Mouse (Mus musculus): ENCODE results near the gene Slc35f2. TPM values are rescaled to one million over a fixed set of nuclear protein-coding genes. Genes with fewer than 3 reads are reported as not detected.
A peak's percentile ranks its signal among the peaks of the same experiment; 100 is the strongest.

The Slc35f2 gene
- total RNA-seq (2021): 1 to 10 TPM; 3.7 to 5.2 TPM

DNA sequence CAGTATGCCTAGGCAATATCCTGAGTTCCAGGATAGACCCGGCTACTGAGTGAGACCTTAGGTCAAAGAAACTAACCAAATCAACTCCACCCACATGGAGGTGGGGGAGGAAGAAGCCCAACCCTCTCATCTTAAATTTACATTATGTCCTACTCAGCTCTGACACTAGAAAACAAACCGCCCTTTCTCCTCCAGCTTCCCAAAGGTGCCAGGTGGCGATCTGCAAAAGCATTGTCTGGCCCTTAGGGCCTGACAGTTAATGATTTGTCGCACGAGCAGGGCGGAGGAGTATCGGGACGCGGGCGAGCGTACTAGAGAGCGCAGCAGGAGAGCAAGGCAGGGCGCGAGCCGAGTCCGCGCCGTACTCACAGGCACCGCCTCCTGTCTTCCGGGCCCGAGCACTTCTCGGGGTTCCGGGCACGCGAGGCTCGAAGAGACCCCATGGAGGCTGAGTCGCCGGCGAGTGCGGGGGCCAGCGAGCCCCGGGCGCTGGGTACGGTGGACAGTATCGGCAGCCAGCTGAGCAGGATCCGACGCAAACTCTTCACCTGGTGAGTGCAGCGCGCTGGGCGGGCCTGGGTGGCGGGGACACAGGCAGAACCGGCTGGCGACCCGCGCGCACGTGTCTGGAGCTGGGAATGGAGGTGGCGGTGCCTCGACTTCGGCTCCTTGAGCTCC is at the start of gene Slc35f2:
Gene Slc35f2 (plus strand): TSS at position 195 of the 678 bp plus-strand sequence.
- DNase-seq (ENCODE audit: extremely low spot score in 1 of 2, low spot score in 1 of 2): peak; percentile 26 to 43

DNA sequence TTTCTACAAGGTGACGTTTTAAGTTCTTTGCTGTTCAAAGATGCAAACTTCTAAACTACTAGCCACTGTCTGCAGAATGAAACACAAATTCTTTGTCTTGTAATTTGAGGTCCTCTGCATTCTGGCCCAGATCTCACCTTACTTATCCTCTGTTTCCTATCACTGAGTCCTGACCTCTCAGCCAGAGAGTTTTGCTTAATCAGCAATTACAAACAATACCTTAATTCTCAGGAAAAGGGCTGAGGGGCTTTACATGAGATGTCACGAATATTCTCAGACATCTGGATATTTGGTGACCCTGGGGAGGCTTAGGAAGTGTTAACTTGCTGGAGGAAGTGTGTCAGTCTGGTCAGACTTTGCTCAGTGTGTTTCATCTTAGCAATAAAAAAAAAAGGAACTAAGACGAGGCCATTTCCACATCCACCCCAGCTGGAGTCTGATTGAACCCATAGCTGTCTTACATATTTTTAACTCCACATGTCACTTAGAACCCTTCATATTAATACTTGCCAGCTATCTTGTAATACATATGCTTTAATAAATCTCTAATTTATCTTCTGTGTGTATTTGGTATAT is 30.4 kb upstream of the Slc35f2 start:
- no peak for DNase-seq (ENCODE audit: extremely low spot score in 1 of 2, low spot score in 1 of 2)

DNA sequence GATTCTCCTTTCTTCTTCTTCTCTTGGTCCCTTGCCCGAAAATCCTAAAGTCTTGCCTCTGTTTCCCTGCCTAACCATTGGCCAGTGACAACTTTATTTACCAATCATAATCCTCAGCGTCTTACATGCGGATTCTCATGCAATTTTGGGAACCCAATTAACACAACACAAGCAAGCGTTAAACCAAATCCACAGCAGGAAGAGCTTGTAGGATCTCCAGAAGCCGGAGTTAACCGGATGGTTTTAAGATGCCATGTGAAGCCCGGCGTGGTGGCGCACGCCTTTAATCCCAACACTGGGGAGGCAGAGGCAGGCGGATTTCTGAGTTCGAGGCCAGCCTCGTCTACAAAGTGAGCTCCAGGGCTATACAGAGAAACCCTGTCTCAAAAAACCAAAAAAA is 20.9 kb upstream of the Slc35f2 start:
- no peak for DNase-seq (ENCODE audit: extremely low spot score in 1 of 2, low spot score in 1 of 2)

- no peak for DNase-seq (ENCODE audit: extremely low spot score in 1 of 2, low spot score in 1 of 2)
Measured at GRCm38 (mm10) chr9:53750899-53751298, 20.4 kb upstream of the Slc35f2 start.

GRCm38 (mm10) chr9:53754801-53755200 is 16.5 kb upstream of the Slc35f2 start:
- no peak for DNase-seq (ENCODE audit: extremely low spot score in 1 of 2, low spot score in 1 of 2)

DNA sequence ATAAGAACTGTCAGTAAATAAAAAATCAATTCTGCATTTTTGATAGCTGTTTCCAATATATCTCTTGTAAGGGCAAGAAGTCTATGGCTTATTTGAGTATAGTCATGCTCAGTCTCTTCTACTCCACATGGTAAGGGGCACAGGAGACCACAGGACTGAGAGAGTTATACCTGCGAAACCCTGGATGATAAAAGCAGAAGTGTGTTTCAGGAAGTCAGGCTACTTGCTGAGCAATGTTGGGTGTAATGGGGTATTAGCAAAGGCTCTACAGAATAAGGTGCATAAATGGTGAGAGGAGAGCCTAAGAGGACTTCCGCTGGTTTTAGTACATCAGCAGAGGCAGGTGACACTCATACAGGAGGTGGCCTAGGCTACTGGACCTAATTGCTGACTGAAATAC is 13.2 kb upstream of the Slc35f2 start:
- DNase-seq (ENCODE audit: extremely low spot score in 1 of 2, low spot score in 1 of 2): no peak

- no peak for DNase-seq (ENCODE audit: extremely low spot score in 1 of 2, low spot score in 1 of 2)
Measured at GRCm38 (mm10) chr9:53764697-53765096, 6.6 kb upstream of the Slc35f2 start.

- no peak for DNase-seq (ENCODE audit: extremely low spot score in 1 of 2, low spot score in 1 of 2)
Measured at GRCm38 (mm10) chr9:53768486-53768885, 2.9 kb upstream of the Slc35f2 start.

DNA sequence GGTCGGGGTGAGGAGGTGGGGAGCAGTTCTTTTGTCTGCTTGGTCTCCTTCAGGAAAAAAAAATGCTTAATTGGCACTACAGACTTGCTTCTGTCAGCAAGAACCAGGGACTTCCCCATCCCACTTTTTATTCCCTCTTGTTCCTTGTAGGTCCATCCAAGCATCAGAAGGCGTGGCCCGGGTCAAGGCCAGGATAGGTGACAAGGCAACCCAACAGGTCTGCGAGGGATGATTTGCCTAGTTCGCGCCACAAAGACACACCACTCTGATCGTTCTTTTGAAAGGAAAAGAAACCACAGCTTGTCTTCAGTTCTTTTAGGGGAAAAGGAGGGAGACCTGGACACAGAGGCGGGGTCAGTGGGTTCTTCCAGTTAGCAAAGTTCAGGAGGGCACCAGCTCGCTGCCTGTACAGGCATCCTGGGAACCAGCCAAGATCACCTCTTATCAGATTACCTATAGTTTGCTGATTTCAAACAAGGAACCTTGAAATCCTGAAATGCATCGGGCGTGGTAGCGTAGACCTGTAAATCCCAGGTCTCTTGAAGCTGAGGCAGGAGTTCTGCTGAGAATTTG is 481 bp upstream of the Slc35f2 start:
- DNase-seq (ENCODE audit: extremely low spot score in 1 of 2, low spot score in 1 of 2): no peak

DNA sequence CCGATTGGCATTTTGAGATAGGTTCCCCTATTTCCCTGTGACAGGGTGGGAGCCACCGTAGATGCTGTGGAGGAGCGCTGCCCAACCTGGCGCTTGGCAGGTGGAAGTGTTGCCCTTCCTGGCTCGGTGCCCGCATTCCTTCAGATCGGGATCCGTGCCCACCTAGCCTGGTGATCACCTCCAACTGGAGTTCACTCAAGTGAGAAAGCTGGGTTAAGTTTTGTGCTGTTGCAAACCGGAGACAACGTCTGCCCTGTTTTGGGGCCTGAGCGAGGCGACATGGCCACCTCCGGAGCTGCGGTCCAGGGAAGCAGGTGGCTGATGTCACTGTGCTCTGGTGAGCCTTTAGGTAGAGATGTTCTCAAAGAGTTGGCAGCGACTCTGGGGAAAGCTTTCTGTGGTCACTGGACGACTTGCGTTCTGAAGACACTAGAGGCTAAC is 803 bp downstream of the Slc35f2 start:
- DNase-seq (ENCODE audit: extremely low spot score in 1 of 2, low spot score in 1 of 2): peak; percentile 11

DNA sequence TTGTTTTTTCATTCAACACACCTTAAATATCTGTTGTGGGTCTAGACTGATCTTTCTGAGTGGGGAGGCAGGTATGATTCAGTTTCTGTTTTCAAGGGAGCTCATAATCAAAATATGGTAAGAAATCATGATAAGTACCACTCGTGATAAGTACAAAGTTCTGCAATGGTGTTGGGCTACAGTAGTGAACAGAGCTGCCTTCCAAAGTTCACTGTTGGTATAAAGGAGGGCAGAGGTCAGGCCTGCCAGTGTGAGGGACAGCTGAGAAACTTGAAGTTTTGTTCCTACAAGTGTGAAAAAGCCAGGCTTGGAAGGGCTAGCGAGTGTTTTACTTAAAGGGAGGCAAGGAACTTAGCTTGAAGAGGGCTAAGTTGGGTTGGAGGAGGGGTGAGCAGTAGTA is 4.2 kb downstream of the Slc35f2 start:
- no peak for DNase-seq (ENCODE audit: extremely low spot score in 1 of 2, low spot score in 1 of 2)

- no peak for DNase-seq (ENCODE audit: extremely low spot score in 1 of 2, low spot score in 1 of 2)
Measured at GRCm38 (mm10) chr9:53786561-53787407, 15.4 kb downstream of the Slc35f2 start.

GRCm38 (mm10) chr9:53793830-53794330 is 22.5 kb downstream of the Slc35f2 start:
- DNase-seq (ENCODE audit: extremely low spot score in 1 of 2, low spot score in 1 of 2): no peak

- no peak for DNase-seq (ENCODE audit: extremely low spot score in 1 of 2, low spot score in 1 of 2)
Measured at GRCm38 (mm10) chr9:53794490-53794889, 23.2 kb downstream of the Slc35f2 start.

DNA sequence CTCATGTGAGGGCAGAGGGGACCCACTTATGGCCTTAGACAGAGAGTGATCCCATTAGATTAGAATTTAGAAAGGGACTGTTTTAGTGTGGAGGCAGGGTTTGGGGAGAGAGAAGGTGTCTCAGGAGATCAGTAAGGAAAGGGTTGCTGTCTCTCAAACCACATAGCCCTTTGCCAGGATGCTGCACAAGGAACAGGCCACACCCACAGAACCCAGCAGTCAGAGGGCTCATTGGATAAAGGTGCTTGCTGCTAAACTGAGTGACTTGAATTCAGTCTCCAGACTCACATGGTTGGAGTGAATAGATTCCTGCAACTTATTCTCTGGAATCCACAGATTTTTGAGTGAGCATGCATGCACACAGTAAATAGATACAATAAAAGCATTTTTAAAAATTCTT is 24.0 kb downstream of the Slc35f2 start:
- no peak for DNase-seq (ENCODE audit: extremely low spot score in 1 of 2, low spot score in 1 of 2)

DNA sequence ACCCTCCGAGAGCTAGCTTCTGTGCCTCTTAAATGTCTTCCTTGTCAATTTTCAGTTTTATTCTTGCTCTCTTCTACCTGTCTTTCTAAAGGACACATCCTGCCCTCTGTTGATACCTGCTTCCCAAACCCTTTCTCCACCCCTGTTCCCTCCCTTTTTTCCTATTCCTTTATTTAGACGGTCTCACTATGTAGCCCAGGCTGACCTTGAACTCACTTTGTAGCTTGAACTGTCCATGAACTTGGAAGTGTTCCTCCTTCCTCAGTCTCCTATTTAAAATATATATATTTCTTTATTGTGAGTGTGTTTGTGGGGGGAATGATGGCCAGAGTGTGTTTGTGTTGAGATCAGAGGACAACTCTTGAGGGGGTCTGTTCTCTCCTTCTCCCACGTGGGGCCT is 25.0 kb downstream of the Slc35f2 start:
- no peak for DNase-seq (ENCODE audit: extremely low spot score in 1 of 2, low spot score in 1 of 2)

GRCm38 (mm10) chr9:53797141-53797540 is 25.8 kb downstream of the Slc35f2 start:
- no peak for DNase-seq (ENCODE audit: extremely low spot score in 1 of 2, low spot score in 1 of 2)

DNA sequence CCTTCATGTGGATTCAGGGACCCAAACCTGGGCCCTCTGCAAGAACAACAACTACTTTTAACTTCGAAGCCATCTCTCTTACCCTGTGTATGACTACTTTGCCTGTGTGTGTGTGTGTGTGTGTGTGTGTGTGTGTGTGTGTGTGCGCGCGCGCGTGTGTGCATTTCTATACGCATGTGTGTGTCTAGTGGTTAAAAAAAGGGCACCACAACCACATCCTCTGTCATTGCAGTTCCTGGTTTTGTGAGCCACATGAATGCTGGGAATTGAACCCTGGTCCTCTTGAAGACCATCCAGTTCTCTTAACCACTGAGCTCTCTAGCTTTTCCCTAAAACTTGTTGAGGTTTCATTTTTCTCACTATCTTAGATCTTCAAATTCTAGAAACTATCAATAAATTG is 31.6 kb downstream of the Slc35f2 start:
- DNase-seq (ENCODE audit: extremely low spot score in 1 of 2, low spot score in 1 of 2): no peak

- DNase-seq (ENCODE audit: extremely low spot score in 1 of 2, low spot score in 1 of 2): no peak
Measured at GRCm38 (mm10) chr9:53806496-53807086, 35.3 kb downstream of the Slc35f2 start.

DNA sequence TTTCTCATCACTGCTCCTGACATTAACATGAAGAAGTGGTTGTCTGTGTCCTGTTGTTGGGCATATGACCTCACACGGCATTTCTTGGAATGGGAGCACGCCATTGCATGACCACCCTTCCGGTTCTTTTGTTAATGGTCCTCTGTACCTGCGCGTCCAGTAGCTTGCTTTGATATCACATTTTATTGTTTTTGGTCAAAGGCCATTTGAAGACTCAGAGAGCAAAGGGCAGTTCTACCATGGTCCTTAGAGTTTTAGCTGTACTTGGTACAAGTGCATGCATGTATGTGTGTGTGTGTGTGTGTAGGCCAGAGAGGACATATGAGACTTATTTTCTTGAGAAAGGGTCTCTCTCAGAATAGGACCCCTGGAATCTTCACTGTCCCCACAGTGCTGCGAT is 42.1 kb downstream of the Slc35f2 start:
- no peak for DNase-seq (ENCODE audit: extremely low spot score in 1 of 2, low spot score in 1 of 2)
